Mouse (Mus musculus): Measurements from ENCODE around the gene Nfia.

The Nfia gene

DNA sequence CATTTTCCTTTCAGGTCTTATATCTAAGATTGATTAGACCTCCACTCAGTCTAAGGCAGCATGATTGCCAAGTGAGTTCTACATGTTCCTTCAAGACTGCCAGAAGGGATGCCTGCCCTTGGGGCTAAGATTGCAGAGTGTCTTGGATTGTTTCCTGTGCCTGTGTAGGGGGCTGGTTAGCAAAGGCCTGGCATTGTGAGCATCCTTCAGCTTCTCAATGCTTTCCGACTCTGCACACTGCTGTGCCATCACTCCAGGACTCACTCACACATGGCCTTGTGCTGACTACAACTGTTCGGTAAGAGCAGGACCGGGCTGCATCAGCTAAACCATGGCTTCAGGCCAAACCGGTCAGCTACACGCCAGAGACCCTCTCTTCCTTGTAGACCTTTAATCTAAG lies 229.7 kb downstream of the Nfia start:
- DNase-seq (ENCODE audit: low spot score in 2 of 2), result no peak

DNA sequence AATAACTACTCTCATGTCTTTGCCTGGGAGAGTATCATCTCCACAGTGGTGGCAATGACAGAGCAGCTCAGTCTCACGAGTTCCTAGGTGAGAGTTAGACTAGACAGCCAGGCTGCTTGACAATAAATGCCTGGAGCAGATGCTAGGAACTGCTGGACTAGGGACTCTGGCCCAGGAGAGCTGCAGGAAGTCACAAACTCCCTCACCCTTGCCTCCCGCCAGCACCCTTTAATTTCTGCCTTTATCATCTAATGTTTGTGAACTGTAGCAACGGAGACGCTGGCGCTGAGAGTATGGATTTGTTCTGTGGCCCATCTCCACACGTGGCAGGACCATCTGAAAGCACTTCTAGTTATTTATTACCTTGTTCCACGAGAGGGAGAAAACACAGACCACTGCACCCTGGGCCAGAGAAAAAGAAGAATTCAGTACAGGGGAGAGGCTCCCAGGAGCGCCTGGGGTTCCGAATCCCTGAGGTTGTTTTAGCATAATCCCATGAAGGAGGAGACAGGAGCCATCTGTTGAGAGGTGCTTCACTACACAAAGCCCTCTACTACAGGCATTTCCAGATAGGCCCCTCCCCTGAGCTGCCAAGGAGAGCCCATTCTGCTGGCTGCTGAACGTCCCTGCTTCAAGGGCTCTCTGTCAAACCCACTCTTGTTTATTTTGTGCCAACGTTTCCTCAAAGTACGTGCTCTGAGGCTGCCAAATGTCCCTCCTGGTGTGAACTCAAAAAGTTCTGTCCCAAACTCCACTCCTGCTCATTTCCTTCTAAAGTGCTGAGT lies 231.0 kb downstream of the Nfia start:
- no peak for DNase-seq (ENCODE audit: low spot score in 2 of 2)

DNA sequence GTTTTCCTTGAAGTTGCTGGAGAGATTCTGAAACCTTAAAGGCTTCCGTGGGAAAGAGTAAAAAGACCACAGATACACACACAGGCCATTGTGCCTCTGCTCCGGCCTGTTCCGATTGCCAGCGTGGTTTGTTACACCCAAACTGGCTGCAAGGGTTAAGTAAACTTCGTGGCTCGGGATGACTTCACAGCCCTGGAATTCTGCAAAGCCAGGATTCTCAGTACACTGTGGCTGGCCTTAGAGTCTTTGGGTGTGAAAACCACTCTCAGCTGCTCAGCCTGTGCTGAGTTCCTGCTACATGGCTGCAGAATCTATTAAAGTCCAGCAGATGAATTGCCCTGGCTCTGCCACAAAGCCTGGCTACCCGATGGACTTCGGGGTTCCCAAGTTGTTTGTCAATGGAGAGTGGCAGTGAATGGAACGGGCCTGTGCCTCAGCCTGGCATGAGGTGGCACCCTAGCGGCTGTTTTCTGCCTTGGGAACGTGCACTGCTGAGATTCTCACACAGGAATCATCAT lies 231.6 kb downstream of the Nfia start:
- peak; percentile 48 to 59 for DNase-seq (ENCODE audit: low spot score in 2 of 2)

DNA sequence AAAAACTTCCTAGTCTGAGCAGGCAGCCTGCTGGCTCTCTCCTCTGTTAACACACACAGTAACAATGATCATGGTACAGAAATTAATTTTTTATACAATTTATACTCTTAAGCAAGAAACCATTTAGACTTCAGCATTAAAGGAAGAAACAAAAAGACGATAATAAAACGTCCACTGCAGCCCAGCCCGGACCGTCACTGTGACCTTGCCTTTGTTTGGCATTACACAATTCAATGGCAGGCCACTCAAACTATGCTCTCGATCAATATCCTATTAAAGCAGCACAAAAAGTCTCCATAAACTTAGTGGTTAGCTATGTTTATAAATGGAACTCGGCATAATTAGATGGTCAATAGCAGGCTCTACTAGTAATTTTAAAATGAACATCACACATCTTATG lies 232.5 kb downstream of the Nfia start:
- no peak for DNase-seq (ENCODE audit: low spot score in 2 of 2)

DNA sequence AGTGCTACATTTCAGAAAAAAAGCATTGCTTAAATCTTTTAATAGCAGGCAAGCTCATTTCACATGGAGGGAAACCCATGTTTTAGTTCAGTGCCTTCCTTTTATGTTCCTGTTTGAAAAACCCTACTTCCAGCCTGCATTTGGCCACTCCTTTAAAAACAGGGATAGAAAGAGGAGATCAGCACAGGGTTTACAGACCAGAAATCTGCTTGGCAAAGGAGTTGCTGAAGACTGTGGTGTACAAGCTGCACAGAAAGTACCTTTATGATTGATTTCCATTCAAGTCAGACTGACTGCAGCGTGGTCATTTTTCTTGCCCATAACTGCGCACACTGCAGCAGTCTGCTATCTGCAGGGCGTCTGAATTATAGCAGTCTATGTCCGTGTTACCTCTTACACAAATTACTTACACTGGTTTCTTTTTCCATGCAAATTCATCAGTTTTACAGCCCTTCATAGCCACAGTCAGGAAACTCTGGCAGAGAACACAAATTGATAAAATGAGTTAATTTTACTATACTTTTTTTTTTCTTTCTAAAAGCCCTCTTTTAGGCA lies 236.4 kb downstream of the Nfia start:
- no peak for DNase-seq (ENCODE audit: low spot score in 2 of 2)

DNA sequence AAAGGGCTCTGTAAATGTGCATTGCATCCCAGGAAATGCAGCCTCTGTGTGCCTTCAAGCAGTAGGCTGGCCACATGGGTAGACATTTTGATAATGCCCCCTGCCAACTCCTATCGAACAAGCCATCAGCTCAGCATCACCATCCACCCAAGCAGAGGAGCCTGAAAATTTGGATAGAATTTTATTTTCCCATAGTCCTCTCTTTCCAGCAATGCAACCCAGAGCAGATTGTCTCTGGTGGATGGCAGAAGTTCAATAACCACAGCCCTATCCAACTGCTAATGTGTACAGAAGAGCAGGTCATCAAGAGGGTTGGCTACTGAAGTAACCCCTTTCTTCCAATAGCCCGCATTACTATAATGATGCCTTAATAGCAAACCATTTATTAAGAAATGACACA lies 237.4 kb downstream of the Nfia start:
- no peak for DNase-seq (ENCODE audit: low spot score in 2 of 2)

DNA sequence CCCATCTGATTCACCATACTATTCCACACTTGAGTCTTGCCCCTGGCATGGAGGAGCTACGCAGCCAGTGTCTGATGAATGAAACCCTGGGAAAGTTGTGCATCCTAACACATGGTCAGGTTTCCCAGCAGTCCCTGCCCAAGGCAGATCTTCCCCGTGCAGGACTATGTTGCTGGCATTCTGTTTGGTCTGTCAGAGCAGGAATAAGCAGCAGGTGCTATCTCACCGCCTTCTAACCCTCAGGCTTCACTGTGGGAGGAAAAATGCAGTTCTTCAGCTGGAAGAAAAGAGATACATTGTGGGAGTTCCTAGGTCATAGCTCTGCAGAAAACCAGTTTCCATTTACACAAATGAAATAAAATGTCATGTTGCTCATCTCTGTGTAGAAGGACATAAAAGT lies 247.3 kb downstream of the Nfia start:
- no peak for DNase-seq (ENCODE audit: low spot score in 2 of 2)

DNA sequence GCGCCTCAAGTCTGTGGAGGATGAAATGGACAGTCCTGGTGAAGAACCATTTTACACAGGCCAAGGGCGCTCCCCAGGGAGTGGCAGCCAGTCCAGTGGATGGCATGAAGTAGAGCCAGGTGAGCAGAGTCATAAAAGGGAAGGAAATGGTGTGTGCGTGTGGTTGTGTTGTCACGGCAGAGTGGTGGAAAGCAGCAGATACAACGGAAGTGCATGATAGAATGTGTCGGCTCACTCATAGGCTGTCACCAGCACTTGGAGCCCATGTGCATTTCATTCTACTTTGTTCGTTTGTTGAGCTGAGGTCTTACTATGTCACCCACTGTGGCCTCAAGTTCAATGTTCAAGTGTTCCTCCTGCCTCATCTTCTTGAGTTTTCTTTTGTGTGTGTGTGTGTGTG lies 248.3 kb downstream of the Nfia start:
- DNase-seq (ENCODE audit: low spot score in 2 of 2), result no peak

DNA sequence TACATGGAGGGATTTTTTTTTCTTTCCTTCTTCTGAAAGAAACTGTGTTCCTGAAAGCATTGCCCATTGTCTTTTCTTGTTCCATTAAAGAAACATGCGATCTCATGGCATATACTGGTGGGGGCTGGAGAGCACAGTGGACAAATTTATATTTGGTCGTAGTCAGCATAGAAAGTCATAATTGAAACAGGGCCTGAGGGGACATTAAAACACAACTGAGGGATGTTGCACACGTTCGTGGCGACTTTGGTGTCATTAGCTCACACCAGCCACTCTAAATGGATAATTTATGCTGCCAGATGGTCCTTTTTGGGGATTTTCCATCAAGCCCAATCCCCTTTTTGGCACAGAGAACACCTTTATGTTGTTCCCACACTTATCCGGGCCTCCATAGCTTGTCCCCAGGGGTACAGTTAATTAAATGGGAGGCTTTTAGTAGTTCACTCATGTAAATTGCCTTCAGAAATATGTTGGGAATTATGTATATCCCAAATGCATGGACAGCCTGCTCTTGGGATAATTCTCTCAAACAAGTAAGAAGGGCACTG lies 250.8 kb downstream of the Nfia start:
- no peak for DNase-seq (ENCODE audit: low spot score in 2 of 2)

DNA sequence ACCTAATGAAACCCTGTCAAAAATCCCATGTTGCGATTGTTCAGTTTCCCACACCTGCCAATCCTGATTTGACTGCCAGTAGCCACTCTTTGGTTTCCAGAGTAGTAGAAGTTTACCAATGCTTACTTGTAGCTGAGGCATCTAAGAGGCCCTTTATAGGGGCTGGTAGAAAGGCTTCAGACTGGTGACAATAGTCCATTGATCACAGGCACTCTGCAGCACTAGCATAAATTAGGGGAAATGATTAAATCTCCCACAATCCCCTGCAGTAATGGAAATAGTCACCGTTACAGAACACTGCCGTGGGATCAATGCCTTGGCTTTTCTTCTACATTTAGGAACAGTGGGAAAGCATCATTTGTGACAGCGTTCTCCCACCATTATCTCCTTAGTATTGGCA lies 254.9 kb downstream of the Nfia start:
- no peak for DNase-seq (ENCODE audit: low spot score in 2 of 2)

DNA sequence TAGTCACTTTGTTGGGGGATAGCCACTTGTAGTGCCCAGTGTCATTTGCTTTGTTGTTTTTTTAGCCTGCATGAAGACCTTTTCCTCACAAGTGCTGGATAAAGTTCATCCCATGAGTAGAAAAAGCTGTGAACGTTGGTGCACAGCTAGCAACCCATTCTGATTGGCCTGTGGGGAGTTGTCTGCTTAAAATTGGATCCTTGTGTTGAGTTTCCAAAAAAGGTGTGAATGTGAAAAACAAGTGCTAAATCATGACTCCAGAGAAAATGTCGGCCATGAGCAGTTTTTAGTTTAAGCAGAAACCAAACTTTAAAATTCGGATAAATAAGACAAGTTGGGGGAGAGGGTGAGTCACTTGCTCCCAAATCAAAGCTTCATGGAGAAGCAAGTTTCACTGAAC lies 259.3 kb downstream of the Nfia start:
- DNase-seq (ENCODE audit: low spot score in 2 of 2), result peak; percentile 9 to 11

DNA sequence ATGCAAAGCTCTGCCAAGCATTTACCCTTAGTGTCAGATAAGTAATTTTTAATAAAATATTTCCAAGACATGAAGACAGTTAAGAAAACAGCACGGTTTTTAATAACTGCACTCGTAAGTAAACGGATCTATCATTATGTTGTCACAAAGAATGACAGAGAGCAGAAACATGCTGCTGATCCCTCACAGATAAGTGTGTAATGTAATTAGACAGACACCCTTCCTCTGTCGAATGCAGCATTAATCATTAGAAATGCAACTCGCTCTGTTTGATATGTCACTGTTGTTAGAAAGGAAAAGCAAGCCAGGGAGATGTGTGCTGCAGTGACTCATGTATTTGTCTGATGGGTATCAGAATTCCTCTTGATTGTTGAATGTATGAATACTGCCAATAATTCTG lies 259.8 kb downstream of the Nfia start:
- DNase-seq (ENCODE audit: low spot score in 2 of 2), result no peak

DNA sequence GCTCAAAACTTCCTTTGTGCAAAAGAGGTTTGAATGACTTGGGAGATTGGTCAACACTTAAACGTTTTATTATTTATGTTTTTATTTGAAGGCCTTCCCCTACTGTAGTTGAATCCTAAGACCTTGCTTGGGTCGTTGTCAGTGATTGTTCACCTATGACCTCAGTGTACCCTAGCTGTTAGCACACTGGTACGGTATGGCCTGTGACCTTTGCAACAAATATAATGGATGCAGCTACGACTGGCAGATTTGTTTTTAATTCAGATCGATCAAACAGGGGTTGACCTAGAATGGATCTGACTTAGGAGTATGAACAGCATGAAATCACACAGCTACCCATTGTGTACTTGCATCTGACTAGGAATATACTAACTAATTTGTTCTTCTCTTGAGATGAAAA lies 266.6 kb downstream of the Nfia start:
- no peak for DNase-seq (ENCODE audit: low spot score in 2 of 2)

DNA sequence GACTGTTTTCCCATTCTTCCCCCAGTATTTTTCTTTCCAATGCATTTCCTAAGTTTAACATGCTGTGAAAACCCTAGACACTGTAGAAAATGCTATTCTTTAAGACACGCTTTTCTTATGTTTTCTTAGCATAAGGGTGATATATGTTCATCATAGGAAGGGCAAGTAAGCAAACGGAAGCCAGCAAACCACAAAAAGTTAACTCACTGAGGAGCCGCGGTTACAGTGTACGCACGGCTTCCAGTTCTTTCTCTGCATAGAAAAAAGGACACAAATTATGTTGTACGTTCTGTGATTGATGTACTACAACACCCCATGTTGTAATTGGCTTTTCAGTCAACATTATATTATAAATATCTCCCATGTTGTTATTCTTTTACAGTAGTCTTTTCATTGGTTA lies 267.6 kb downstream of the Nfia start:
- no peak for DNase-seq (ENCODE audit: low spot score in 2 of 2)

DNA sequence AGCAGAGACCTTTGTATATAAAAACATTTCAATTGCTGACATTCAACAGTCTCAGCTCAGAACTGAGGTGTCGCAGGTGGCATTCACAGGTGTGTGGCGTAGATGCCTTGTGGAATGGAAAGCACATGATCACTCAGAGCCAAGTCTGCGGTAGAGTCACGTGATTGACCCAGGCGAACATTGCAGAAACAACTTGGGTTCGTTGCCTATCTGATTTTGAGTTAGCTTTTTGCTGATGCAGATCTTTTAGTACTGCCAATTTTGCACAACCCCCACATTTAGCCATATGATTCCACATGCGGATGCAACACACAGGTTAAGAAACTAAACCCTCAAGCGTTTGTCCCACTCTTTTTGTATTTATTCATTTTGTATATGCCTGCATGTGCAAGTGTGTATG lies 272.1 kb downstream of the Nfia start:
- no peak for DNase-seq (ENCODE audit: low spot score in 2 of 2)

DNA sequence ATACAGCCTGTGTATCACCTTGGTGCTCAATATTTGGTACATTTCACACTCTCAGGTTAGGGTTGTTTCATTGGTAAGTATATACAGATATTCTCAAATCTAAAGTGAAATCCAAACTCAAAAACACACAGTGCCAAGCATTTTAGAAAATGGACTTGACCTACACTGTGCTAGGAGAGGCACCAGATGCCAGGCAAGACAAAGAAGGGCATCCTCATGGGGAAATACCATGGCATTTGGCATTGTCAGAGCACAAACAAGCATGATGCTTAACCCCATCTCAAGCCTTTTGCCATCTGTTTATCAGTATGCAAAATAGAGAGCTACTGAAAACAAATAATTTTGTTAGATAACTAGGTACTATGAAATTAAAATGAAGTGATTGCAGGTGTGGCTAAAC lies 274.8 kb downstream of the Nfia start:
- no peak for DNase-seq (ENCODE audit: low spot score in 2 of 2)

DNA sequence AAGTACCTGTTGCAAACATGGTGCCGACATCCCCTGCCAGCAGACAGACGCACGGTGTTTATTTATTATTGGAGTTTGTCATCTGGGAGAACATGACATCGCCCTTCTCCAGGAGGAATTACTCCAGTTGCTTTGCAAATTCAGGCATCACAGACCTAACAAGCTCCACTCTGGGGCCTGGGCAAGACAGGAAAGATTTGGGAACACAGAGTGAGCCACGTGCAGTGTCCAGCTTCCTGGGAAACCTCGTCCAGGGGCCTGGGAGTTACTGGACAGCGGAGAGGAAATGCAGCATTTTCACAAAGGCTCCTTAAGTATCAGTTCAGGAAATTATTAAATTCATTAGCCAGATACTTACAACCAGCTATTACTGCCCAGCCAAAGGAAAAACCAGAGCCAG lies 277.1 kb downstream of the Nfia start:
- no peak for DNase-seq (ENCODE audit: low spot score in 2 of 2)

DNA sequence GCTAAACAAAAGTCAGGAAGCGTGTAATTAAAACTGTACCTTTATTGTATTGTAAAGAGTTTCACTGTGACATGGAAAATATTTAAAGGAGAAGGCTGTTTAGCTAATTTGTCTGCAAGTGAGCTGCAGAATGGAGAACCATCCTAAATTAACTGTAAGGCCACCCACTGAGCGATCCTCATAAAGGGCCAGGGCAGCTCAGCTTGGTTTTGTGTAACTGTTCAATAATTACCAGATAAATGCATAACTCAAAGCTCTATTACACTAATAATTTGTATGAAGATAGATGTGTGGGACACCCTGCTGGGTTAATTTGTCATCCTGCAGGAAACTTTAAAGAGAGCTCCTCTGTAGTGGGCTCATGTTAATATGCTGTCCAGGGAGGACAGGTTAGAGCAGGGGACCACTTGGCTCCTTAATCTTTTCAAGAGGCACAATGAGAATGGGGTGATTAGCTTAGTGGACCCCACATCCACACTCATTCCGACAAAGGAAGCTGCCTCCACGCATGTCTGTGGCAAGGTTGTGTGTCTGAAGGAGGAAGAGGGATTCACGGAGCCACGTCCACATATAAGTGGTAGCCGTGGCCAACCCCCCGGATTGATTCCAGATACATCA lies 277.6 kb downstream of the Nfia start:
- no peak for DNase-seq (ENCODE audit: low spot score in 2 of 2)

DNA sequence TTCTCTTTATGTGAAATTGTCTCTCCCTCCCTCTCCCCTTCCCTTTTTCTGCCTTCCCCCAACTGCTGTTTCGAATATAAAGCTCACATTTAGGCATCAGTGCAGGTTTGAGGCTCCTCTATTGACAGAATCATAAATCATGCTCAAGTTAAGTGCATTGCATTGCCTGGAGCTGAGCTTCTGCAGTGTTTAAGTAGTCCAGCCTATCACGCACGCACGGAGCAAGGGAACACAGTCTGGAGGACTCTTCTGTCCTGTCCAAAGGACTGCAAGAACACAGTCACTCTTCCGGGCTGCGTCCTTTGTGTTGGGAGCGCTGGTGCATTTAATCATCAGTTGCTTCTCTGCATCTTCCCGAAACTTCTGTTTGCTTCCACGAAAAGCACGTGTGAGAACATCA lies 278.2 kb downstream of the Nfia start:
- no peak for DNase-seq (ENCODE audit: low spot score in 2 of 2)

DNA sequence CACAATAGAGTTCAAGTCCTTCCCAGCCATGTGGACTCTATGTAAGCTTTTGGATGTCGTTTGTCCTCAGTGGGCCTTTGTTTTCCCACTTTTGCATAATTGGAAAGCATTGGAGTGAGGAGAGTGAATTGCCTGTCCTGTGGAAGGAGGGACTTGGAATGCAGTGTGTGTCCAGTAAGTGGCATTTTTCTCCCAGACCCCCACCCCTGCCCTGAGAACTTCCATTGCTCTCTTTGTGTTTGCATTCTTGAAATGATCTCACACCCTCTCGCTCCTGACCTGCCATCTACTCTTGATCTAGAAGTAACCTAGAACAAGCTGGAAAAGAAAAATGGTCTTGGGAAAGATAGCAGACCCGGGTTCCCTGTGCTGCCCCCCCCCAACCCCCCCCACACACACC lies 278.8 kb downstream of the Nfia start:
- DNase-seq (ENCODE audit: low spot score in 2 of 2), result no peak

DNA sequence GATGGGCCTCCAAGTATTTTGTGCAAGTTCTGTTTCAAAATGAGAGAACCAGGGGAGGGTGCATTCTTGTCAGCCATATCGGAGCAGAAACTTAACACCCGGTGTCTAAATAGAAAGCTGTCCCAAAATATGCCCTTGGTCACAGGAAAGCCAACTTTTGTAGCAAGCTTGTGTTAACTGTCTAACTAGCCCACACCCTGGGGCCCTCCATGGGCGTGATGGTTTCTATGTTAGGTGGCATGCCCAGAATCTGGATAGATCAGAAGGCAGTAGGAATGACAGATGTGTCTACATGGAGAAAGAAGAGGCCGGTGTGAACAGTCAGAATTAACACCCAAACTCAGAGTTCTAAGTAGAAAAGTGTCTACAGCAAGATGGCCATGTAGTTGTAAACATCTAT lies 282.5 kb downstream of the Nfia start:
- DNase-seq (ENCODE audit: low spot score in 2 of 2), result no peak

DNA sequence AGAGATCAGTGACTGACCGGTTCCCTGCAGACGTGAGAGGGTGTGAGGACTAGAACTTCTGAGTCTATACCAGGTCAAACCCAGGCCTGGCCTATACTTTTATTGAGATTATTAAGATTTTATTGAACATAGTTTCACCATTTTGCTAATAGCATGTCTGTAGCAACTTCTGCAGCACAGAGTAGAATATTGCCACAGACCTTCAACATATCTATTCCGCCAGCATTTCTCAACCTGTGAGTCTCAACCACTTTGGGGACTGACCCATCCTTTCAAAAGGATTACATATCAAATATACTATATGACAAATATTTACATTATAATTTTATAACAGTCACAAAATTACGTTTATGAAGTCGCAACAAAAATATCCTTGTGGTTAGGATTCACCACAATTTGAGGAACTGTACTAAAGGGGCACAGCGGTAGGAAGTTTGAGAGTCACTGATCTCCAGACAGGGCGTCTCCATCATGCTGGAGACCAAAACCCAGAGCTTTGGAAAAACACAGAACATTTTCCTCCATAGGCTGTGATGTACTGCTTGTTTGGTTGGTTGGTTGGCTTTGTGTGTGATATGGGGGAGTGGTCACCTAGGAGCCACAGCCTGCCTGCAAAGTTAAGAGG lies 284.0 kb downstream of the Nfia start:
- DNase-seq (ENCODE audit: low spot score in 2 of 2), result no peak

DNA sequence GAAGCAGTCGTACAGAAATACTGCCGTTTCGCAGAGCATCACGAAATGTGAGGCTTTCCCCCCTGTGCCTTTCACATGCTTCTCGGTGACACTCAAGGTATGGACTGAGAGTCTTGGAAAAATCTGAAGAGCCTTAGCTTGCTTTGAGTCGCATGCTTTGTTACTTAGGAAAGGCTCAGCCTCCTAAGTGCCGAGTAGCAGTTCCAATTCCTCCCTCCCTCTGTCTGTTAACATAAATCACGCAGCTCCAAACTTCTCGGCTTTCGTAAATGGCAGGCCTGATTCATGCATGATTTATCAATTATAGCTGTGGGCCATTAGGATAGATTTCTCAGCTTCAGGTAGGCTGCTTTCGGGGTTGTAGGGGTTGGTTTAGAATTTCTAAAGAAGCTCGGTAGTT lies 284.7 kb downstream of the Nfia start:
- DNase-seq (ENCODE audit: low spot score in 2 of 2), result no peak
